Mouse (Mus musculus): Measurements from ENCODE around the gene Vmn1r3.
"Not testable (repeated sequence)": the region's sequence is repeated elsewhere in the genome, so short reads cannot be mapped to it uniquely, and the experiment has no call there.

Vmn1r3 gene

DNA sequence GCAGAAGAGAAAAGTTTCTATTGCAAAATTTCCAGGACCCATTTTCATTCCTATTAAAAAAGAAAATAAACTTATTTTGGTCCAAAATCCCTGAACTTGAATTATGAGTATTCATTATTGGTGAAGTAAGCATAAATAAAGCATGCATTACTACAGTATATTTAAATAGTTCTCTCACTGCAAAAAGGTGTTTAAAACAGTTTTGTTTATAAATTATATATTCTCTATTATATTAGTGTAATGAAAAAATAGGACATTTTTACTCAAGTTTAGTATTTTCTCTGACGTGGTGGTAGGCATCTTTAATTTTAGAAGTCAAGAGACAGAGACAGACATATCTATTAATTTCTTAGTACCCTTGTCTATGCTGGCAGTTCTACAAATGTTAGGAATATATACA, at the start of gene Vmn1r3:
Vmn1r3 (minus strand) TSS at position 101 of the 400 bp plus-strand sequence.
- DNase-seq = not testable (repeated sequence)

DNA sequence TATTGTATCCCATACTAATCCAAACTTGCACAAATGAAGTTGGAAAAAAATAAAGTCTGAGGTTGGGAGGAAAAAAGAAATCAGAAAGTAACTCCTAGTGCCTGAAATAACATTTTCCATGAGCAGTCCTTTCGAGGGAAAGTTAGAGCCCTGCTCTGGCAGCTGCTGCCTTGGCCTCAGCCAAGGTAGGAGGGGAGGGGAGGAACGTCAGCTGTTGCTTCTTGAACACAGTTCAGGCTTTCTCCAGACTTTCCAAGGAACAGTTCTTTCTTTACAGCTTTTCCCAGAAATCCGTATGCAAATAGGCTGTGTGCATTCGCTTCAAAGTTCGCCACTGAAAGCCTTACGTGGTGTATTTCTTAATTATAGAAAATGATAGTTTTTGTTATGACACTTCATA, 46.9 kb upstream of the Vmn1r3 start:
- peak in 1 of 2 experiments; percentile 63 for DNase-seq

DNA sequence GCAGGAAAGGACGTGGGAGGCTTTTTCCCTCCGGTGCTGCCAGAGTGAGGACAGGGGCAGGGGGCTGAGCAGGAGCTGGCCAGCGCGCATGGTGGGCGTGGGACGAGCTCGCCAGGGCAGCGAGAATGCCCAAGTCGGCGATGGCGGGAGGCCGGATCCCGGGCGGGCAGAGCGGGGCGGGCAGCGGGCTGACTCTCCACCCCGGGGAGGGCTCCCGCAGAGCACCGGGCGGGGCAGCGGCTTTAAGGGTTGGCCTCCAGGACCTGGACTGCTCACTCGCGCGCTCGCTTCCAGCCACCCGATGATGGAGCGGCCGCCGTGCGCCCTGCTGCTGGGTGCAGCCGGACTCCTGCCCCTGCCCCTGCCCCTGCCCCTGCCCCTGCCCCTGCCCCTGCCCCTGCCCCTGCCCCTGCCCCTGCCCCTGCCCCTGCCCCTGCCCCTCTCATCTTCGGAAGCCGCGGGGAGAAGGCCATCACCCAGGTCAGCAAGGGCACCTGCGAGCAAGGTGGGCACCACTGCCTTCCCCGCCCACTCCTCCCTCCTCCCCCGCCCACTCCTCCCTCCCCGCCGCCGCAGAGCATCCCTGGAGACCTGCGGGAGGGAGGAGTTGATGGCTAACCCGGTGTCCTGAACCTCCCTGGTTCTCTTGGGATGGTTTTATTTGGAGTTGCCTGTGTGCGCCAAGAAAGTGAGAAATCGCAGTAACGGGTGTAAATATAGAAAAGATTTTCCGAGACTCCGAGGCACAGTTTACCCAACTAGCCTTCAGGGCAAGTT, 45.9 kb upstream of the Vmn1r3 start:
- peak; percentile 66 to 86 for DNase-seq

DNA sequence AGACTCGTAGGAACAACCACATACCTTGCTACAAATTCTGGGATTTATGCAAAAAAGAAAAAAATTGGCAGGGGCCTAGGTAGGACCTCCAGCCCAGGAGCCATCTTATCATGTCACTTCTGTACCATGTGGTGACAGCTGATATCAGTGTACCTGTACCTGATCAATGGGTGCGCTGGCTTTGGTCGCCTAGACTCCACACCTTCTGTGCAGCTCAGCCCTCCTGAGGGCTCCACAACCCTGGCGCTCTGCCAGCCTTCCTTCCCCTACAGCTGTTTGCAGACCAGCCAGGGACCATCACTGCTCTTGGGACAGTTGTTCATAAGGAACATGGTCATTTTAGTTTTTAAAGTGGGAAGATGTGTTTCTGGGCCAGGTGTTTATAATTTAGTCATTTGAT, 44.4 kb upstream of the Vmn1r3 start:
- peak; percentile 61 to 73 for DNase-seq

DNA sequence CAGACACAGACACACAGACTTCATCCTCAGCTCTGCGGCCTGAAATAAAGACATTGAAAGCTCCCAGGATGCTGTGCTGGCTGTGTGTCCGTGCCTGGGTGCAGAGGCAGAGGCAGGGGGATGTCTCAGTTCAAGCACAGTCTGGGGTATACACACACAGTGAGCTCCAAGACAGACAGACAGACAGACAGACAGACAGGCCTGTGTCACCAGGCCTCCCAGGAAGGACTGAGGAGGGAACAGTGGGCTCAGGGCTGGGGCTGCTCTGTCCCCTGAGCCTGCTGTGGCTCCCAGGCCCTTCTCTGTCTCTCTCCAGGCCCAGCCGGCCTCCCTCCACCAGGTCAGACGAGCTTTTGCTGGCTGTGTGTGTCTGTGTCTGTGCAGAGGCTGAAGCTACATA, 43.3 kb upstream of the Vmn1r3 start:
- no peak for DNase-seq

DNA sequence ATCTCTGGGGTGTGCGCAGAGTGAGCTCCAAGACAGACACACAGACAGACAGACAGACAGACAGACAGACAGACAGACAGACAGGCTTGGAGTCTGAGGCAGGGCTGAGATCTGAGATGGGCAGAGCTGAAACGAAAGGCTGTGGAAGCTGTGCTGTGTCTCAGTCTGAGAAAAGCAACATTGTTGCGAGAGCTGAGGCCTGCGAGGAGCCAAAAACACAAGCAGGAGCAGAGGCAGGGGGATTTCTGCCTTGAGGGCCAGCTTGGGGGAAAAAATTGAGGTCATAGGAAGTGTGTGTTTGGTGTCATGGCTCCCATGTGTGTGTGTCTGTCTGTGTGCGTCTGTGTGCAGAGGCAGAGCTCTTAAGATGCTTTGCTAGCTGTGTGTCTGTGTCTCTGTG, 42.6 kb upstream of the Vmn1r3 start:
- no peak for DNase-seq

DNA sequence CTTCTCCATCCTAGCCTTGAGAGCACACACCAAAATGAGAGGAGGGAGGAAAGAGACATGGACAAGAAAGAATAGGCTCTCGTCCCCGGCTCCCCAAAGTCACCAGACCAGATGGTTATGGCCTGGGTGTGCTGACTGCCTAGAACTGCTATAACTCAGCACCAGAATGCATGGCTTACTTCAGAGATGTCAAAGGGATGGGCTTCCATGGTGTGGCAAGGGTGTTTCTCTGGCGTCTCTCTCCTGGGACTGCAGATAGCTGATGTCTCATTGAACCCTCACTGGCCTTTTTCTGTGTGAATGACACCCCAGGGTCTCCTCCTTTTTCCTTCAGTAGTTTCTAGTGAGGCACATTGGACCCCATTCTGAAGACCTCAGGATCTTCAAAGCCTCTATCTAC, 41.3 kb upstream of the Vmn1r3 start:
- DNase-seq = no peak

DNA sequence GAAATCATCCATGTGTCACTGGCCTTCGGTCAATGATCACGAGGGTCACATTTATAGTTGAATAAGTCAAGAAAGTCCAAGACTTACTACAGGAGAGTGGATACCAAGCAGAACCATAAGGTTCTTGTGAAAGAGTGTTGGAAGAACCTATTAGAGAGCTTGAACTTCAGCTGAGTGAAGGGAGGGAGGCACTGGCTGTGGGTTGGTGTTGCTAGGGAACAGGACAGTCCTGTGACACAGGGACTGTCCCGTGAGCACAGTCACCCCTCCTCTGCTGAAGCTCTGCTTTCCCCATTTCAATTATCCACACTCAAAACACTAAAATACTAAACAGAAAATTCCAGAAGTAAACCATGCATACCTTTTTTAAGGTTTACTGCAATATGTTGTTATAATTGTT, 40.3 kb upstream of the Vmn1r3 start:
- DNase-seq = peak in 1 of 2 experiments; percentile 30

DNA sequence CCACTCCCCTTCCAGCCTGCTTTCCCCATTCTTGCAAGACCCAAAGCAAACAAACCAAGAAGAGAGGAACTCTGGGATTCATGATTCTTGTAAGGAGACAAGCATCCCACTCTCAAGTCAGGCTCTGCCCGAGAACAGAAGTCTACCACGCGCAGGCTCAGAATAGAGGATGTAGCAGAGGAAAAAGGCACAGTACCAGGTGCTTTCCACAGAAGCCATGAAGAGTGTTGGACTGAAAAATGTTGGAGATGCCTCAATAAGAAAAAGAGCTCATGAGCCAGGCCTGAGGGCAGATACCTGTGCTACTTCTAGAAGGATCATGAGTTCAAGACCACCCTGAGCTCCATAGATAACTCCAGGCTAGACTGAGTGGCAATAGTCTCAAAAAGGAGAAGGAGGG, 39.7 kb upstream of the Vmn1r3 start:
- peak in 1 of 2 experiments; percentile 29 for DNase-seq

DNA sequence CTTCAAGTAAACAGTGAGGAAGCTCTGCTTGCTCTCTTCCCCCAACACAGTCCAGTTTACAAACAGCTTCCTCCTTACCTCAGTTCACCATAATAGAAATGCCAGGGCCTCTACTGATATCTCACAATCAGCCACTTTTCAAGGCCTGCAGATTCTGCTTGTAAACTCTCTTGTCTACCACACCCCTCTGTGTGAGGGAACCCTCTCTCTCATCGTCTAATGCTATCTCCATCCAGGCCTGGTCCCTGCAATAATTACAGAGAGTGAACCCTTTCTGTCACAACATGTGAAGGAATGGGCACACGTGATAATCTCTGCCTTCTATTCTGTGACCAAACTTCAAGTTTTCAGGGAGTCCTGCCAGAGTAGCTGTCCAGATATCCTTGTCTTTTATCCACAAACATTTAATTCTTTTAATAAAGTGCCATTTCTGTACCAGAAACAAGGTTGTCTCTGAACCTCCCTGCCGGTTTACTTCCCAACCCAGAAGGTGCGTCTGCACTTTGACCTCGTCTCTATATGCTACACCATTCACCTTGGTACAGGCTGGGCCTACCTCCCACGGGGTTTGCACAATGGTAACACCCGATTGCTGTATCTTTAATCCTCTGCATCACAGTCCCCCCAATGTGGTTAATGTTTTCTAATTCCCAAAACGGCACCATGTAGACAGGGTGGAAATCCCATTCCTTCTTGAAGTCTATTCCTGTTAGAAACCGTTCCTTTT, 38.5 kb upstream of the Vmn1r3 start:
- DNase-seq = not testable (repeated sequence)

DNA sequence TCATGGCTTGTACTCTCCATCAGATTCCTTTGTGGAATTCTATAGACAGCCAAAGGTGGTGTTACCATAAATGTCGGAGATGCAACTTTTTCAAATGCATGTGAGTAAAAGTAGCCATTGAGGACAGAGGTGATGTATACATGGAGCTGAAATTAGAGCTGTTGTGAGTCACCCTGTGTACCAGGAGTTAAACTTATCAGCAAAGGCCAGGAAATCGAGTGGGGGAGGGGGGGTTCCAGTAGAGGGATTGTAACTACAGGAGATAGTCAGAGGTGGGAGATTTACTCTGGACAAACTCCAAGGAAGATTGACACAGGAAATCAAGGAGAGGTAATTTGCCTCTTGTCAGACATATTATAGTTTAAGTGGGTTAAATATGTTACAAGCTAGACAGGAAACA, 31.2 kb upstream of the Vmn1r3 start:
- not testable (repeated sequence) for DNase-seq

DNA sequence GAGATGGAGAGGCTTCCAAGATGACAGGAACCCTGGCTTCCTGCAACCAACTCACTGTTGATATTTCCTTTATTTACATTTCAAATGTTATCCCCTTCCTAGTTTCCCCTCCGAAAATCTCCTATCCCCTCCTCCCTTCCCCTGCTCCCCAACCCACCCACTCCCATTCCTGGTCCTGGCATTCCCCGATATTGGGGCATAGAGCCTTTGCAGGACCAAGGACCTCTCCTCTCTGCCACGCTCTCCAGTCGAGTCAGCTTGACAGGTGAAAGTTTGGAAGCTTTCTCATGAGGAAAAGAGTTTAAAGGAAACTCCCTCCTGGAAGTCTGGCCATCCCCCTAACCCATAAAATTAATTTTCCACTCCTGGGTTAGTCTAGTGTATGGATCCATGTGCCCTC, 28.2 kb upstream of the Vmn1r3 start:
- DNase-seq = not testable (repeated sequence)

DNA sequence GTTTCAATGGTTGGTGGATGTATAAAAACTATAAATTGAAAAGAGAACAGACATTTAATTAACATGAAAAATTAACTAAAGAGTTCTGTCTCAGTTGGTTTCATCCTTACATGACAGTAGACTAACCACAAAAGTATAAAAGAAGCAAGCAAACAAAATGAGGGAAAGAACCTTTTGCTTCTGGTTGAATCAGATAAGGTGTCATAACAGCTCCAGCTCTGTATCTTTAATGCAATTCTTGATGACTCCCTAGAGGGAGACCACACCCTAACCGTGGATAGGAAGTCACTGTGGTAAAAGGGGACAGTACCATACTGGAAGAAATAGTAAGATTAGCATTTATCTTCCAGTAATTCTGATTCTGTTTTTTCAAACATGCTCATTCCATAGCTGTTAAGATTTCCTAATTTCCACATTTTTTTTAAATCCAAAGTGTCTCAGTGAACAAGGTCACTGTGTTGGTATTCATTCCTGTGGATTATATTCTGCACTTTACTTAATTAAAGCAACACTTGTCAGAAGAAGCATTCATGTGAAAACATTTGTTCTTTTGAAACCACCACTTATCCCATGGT, 24.6 kb upstream of the Vmn1r3 start:
- not testable (repeated sequence) for DNase-seq

DNA sequence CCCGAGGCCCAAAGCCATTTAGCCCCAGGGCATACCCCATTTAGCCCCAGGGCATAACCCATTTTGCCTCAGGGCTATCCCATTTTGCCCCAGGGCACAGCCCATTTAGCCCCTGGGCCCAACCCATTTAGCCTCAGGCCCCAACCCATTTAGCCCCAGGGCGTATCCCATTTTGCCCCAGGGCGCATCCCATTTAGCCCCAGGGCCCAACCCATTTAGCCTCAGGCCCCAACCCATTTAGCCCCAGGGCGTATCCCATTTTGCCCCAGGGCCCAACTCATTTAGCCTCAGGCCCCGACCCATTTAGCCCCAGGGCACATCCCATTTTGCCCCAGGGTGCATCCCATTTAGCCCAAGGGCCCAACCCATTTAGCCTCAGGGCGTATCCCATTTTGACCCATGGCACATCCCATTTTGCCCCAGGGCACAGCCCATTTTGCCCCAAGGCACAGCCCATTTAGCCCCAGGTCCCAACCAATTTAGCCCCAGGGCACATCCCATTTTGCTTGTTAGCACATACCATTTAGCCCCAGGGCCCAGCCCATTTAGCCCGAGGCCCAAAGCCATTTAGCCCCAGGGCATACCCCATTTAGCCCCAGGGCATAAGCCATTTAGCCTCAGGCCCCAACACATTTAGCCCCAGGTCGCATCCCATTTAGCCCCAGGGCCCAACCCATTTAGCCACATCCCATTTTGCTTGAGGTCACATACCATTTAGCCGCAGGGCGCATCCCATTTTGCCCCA, 8.2 kb downstream of the Vmn1r3 start:
- peak; percentile 50 to 66 for DNase-seq

DNA sequence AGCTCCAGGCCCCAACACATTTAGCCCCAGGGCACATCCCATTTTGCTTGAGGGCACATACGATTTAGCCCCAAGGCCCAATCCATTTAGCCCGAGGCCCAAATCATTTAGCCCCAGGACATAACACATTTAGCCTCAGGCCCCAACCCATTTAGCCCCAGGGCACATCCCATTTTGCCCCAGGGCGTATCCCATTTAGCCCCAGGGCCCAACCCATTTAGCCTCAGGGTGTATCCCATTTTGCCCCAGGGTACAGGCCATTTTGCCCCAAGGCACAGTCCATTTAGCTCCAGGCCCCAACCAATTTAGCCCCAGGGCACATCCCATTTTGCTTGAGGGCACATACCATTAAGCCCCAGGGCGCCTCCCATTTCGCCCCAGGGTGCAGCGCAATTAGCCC, 9.0 kb downstream of the Vmn1r3 start:
- peak in 1 of 2 experiments; percentile 37 for DNase-seq

DNA sequence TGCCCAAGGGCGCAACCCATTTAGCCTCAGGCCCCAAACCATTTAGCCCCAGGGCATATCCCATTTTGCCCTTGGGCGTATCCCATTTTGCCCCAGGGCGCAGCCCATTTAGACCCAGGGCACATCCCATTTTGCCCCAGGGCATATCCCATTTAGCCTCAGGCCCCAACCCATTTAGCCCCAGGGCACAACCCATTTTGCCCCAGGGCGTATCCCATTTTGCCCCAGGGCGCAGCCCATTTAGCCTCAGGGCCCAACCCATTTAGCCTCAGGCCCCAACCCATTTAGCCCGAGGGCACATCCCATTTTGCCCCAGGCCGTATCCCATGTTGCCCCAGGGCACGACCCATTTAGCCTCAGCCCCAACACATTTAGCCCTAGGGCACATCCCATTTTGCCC, 9.4 kb downstream of the Vmn1r3 start:
- peak; percentile 27 to 48 for DNase-seq

DNA sequence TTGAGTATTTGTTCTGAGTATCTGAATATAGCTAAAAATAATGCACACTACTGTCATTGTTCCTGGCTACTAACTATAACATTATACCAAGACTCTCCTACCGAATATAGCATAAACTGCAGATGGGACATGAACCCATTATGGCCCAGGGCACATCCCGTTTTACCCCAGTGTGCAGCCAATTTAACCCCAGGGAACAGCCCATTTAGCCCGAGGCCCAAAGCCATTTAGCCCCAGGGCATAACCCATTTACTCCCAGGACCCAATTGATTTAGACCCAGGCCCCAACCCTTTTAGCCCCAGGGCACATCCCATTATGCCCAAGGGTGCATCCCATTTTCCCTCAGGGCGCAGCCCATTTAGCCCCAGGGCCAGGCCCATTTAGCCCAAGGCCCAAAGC, 10.6 kb downstream of the Vmn1r3 start:
- DNase-seq = not testable (repeated sequence)

DNA sequence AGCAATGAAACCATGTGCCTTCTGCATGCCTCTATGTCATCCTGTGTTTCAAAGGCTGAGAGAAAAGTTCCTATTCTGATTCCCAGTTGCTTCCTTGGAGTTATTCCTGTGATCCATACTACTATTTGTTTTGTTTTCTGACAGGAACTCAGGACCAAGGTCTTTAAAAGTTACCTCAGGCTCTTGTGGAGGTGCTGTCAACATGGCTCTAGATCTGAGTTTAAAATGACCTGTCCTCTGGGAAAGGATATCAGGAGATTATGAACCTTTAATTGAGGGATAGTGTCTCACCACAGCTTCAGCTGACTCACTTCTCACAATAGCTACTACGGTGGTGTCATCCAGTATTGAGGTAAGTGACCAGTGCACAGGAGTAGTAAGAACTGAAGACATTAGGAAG, 18.1 kb downstream of the Vmn1r3 start, which contains the start of gene Vmn1r2:
Vmn1r2 (plus strand) TSS at position 301 of the 400 bp plus-strand sequence.
- not testable (repeated sequence) for DNase-seq

DNA sequence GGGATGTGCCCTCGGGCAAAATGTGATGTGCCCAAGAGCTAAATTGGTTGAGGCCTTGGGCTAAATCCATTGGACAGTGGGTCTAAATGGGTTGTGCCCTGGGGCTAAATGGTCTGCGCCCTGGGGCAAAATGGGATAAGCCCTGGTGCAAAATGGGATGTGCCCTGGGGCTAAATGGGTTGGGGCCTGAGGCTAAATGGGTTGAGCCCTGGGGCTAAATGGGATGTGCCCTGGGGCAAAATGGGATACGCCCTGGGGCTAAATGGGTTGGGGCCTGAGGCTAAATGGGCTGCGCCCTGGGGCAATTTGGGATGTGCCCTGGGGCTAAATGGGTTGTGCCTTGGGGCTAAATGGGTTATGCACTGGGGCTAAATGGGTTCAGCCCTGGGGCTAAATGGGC, 20.1 kb downstream of the Vmn1r3 start:
- DNase-seq = peak; percentile 59 to 80

DNA sequence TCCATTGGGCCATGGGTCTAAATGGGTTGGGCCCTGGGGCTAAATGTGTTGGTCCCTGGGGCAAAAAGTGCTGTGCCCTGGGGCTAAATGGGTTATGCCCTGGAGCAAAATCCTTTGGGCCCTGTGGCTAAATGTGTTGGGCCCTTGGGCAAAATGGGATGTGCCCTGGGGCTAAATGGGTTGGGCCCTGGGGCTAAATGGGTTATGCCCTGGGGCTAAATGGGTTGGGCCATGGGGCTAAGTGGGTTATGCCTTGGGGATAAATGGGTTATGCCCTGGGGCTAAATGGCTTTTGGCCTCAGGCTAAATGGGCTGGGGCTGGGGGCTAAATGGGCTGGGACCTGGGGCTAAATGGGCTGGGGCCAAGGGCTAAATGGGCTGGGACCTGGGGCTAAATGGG, 20.7 kb downstream of the Vmn1r3 start:
- DNase-seq = peak in 1 of 2 experiments; percentile 37

DNA sequence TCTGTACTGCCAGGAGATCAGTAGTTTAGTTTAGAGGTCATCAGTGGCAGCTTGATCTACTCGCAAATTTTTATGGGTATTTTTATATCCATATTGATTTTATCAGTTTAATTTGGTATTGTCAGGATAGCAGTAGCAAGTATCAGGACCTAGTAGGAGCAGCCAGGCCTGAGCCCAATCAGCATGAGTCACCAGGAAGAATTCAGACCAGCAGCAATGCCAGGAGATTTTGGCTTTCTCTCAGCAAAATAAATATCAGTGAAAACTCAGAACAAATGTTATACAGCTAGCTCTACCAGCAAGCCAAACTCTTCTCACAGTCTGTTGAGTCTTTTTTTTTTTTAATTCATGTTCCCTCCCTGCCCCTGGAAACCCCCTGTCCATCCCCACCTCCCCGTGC, 31.8 kb downstream of the Vmn1r3 start:
- not testable (repeated sequence) for DNase-seq

DNA sequence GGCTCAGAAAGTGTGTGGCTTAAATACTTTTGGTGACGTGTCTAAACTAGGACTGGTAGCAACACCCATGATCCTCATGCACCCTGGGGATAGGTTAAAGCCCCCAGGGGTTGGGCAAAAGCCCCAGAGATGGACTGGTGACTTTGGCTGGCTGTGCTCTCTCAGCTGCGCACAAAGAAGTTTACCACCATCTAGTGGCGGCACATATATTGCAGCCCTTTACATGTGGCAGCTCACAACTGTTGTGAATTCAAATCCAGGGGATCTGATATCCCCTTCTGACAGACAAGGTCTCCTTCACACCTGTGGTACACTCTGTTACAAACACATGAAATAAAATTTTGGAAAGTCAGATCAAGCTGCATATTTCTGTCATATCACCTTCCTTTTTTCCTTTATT, 37.2 kb downstream of the Vmn1r3 start:
- DNase-seq = not testable (repeated sequence)

All from kidney, postnatal 25 days (tissue).